Mouse (Mus musculus) E14TG2a.4 (cell line): ENCODE data around the gene Drd1.

Experiments
- CTCF ChIP-seq: conservative IDR thresholded peaks from 2 replicates; pipeline ENCODE4 v1.5.1; 2014; ENCODE audit warnings: low read length
- NANOG ChIP-seq: IDR thresholded peaks from 2 replicates; pipeline ENCODE4 v1.6.1; 2014; ENCODE audit warnings: borderline replicate concordance, low read length, mixed read lengths
- POU5F1 ChIP-seq: IDR thresholded peaks from 2 replicates; pipeline ENCODE4 v1.6.1; 2014; ENCODE audit warnings: low read length, borderline replicate concordance

DNA sequence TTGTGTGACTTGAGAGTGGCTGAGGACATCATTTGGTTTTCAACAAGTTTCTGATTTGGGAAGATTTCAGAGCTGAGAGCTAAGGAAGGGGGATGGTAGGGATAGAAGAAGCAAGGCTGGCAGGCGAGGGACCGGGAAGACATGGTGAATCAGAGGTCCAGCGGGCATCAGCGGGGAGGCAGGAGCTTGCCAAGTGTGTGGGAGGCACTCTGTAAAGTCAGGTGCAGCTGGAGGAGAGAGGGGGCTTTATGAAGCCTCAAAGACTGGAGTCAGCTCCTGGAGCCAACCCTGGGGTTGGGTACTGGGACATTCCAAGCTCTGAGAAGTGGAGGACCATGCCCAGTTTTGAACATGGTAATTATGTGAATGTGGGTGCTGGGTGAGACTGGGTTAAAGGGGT, 38.8 kb upstream of the Drd1 start:
- no peak for TF ChIP-seq POU5F1
- TF ChIP-seq CTCF = no peak
- TF ChIP-seq NANOG = no peak
